Mouse (Mus musculus) urinary bladder, adult 2 months (tissue): ENCODE measurements around the gene Shisa8. TPM values are rescaled to one million over a fixed set of nuclear protein-coding genes. Genes with fewer than 3 reads are reported as not detected.

ENCODE experiments used
- DNase-seq: peaks from one replicate; pipeline ENCODE4 v3.0.0; 2022; ENCODE audit warnings: low spot score
- polyA plus RNA-seq: library from polyadenylated mRNA; depleted of rRNA; stranded (reverse); fragments of >200 nt; gene quantifications from 2 replicates; pipeline ENCODE4 v1.2.3, GENCODE M21; 2012

Gene Shisa8
- polyA plus RNA-seq, 1 experiment, result 0.10 TPM

DNA sequence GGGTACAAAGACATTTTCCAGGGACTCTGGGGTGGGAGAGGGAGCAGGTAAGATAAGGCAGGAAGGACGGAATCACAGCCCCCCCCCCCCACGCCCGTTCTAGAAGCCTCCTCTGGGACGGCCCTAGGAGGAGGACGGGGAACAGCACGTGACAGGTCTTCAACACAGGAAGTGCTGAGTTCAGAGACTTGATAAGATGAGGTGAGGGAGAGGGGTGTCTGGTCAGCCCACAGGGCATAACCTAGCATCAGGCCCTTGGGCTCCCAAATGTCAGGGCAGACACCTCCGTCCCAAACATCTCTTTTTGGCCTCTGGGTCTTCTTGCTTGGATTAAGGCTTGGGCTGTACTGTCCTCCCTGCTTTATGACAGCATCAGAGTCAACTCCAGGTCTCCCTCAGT, 10.6 kb upstream of the Shisa8 start:
- no peak for DNase-seq

DNA sequence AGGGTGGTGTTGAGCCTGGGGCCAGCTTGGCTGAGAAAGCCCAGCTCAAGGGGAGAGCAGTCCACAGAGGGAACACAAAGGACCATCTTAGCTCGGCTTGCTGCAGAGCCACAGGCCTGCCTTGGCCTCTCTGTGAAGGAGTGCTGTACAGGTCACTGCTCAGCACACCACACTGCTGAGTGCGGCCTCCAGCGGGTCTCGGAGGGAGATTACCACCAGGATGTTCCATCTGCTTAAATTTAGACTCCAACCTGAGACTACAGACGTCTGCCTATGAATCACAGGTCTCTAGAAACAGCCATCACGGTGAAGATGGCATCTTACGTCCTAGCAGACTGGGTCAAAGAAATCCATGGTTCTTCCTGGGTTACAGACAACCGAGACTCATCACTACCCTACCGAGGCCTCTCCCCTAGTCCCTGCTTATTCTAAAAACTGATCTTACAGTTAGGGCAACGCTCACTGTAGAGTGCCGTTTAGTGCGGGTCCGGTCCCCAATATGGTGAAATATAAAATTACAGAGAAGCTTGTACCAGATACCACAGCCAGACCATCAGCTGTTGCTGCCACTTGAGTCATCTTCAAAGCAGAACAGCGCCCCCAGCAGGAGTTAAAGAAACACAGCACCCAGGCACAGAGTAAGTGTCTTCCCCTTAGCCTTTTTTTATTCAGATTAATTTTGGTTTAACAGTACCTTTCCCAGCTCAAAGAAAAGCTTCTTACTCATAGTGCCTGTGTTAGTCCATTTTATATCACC, 8.7 kb upstream of the Shisa8 start:
- DNase-seq, result no peak

DNA sequence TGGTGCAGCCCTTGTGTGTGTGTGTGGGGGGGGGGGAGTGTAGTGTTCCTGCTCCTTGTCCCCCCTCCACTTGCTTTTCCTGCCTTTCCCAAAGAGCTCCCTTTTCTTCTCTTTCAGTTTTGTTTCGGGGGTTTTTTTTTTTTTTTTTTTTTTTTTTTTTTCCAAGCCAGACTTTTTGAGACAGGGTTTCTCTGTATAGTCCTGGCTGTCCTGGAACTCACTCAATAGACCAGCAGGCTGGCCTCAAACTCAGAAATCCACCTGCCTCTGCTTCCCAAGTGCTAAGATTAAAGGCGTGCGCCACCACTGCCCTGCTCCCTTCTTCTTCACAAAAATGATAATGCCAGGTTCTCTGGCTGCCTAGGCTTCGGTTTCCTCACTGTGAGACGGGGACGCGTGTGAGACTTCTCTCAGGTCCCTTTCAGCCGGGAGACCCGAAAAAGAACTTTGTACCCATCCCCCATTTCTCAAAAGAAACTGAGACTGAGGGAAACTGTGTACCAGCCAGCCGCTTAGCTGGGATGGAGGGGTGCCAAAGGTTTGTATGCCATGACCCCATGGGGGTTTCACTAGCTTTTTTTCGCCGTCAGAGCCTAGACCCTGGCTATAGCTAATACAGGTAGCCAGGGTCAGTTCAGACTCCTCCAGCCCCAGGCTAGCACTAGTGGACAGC, 7.5 kb upstream of the Shisa8 start:
- no peak for DNase-seq

DNA sequence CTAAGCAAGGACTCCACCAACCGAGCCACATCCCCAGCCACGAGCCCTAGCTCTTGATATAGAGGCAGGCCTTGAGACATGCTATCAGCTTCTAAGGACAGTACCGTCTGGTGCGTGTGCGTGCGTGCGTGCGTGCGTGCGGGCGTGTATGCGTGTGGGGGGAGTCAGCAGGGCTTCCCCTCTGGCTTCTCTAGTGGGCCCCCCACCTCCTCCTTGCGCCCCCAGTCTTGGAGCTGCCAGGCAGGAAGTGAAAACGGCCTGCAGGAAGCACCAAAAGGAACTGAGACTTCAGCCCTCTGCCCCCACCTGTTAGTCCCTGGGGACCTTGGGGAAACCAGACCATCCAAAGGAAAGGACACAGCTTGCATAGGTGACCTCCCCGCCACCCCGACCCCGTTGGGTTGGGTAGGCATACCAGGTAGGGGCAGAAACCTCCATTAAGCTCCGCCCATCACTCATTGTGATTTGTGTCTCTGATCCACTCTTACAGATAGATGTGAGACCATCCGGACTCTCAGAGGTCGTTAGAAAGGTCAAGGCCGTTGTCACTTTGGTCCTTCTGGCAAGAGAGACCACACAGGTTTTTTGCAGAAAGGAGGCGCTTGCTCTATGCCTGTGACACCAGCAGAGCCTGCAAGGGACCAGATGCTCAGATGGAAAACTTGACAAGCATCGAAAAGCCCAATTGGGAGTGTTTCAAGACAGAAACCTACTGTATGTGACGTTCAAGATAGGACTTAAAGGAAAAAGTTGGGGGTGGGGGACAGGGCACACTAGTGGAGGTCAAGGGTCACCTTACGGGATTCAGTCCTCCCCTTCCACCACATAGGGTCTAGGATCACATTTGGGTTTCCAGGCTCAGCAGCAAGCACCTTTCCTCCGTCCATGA, 6.4 kb upstream of the Shisa8 start:
- DNase-seq, result no peak

DNA sequence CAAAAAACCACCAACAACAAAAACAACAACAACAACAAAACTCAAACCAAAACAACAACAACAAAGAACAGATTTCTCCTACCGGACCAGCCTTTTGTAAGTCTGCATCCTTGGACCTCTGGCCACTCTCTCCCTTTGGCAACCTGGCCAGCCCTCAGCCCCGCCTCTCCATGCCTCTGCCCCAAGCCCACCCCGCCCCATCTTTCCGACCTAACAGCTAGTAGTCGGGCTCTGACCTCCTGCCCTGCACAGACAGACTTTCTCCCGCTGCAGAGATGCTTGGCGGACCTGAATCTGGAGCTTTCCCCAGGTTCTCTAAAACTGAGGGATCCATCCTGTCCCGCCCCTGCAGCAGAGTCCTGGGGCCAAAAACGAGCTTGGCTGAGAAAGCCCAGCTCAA, 5.4 kb upstream of the Shisa8 start:
- DNase-seq, result no peak

DNA sequence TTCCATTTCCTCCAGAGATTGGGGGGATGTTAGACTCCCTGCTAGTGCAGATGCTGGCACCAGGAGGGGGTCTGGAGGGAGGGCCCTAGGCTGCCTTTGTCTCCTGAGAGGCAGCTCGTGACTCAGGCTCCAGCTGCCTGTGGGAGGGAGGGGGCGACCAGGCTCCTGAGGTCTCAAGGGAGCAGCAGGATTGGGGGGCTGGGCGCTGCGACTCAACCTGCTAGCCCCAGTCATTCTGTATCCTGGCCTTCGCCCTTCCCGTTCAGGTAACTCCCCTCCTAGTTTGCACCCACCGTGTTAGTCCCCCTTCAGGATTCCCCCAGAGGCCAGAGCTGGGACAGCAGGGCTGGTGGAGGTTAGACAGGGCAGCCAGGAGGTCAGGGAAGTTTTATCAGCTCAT, 4.4 kb upstream of the Shisa8 start:
- DNase-seq, result no peak

DNA sequence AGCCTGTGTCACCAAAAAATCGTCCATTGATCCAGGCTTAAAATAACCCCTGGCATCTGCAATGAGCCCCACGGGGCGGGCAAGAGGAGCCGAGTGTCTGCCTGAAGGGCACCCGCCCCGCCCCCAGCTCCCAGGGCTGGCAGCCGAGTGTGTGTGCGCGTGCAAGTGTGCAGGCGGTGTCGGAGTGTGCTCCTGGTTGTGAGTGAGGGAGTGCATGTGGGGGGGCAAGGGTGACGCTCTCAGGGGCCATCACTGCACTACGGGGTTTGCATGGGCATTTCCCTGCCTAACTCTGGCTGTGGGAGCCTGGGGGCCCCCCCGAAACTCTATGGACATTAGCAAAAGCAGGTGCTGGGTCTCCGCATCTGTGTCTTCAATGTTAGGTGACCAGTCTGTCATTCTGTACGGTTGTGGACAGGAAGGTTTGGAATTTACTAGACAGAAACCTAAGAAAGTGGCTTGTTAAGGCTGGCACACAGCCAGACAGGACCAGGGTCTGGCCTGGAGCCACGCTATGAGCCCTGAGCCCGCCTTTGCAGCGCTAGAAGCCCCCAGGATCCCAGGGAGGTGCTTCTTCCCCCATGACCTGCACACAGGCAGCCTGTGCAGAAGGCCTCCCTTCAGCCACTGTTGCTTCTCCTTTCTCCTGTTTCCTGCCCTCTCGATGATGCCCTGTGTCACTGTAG, 3.7 kb upstream of the Shisa8 start:
- no peak for DNase-seq

DNA sequence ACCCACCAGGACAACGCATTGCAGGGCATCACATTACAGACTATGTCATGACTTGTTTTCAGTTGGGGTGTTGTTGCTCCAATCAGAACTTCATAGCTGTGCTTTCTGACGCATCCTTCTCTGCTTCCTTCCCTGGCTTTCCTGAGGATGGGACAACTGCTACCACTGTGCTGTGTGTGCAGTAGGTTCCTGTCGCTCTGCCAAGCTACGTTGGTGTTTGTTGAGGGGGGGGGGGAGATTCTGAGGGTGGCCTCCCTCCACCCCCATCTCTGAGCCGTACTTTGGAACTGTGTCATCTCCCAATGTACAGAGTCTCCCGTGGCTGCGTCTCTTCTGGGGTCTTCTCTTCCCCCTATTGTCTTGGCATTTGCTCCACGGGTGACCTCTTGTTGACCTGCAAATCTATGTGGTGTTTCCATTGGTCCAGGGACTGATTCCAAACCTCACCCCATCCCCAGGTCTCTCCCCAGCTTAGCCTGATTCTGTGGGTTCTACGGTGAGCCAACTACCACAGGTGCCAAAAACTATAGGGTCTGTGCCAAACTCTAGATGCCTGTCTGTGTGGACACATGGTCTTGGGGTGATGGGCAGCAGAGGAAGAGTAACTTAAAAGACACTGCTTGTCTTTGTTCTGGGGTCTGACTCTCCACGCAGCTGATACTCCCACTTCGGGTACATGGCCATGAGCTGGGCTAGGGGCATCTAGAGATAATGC, 2.9 kb upstream of the Shisa8 start:
- no peak for DNase-seq

DNA sequence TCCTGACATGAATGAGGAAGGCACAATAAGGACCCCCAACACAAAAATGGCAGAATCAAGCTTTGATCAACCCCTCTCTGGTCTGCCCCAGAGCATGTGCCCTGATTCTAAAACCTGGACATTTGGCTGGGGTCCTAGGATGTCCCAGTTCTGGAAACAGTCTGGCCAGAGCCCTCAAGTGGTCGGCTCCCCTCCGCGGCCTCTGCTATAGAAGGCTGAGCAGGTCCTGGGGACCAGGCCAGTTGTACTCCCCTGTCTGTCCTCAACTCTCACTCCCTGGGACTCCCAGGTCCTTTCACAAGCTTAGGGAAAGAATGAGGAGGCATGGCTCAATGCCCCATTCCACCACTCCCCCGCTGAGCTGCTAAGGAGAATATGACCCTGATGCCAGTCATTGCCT, 607 bp upstream of the Shisa8 start:
- no peak for DNase-seq

DNA sequence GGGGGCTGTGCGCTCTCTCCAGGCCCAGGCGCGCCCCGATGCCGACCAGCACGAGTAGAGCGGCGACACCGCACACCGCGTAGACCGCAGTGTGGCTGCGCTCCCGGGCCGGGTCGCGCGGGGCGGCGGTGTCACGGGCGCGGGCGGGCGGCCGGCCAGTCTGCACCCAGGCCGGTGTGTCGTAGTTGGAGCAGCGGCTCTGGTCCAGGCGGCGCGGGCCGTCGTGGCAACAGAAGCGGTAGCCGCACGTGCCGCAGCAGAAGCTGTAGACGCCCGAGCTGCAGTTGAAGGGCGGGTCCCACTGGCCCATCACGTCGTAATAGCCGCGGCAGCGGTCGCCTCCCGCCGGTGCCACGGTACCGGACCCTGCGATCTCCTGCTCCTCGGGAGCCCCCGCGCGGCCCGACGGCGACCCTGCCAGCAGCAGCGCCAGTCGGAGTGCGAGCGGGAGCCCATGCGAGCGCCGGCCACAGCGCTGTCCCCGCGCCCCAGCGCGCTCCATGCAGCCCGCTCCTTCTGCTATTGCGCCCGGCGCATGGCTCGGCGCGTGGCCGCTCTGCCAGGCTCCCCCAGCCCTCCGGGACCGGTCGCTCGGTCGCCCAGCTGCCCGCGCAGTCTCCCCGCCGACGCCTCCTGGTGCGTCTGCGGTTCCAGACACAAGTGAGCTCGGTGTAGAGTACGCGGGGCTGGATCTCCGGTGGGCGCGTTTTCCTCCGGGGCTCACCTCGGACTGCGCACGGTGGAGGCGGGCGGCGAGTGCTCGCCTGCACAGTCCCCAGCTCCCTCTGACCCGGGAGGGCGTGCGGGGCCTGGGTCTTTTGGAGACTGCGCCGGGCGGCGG, 484 bp downstream of the Shisa8 start:
- DNase-seq, result no peak

DNA sequence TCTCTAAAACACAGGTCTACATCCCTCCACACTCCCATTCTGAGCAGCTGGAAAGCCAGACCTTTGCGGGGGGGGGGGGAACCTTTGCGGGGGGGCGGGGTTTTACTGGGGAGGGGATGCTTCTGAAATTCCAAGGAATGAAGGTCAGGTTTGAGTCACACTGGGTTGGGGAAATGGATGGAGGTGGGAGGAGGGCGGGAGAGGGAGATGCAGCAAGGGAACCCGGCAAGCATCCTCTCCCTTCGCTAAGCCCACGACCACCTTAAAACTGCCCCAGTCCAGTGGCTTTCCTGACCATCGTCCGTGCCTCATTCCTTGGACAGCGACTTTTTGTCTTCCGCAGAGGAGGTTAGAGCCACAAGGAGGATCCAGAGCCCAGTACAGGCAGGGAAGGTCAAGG, 1.3 kb downstream of the Shisa8 start:
- no peak for DNase-seq

DNA sequence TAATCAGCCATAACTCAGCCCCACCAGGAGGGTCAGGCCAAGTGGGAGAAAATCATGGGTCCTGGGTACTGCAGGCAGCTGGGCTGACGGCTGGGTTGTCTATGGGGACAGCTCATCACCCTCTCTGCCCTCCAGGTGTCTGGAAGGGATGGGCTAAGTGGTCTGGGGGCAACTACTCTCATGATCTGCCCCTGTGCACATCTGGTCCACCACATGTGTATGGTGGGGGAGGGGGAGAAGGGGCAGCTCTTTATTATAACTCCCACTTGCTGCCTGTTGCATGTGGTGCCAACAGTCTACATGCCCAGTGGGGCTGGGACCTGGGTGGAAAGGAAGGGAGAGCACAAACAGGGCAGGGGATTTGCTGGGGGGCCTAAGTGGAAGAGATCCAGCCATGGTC, 1.8 kb downstream of the Shisa8 start:
- no peak for DNase-seq

DNA sequence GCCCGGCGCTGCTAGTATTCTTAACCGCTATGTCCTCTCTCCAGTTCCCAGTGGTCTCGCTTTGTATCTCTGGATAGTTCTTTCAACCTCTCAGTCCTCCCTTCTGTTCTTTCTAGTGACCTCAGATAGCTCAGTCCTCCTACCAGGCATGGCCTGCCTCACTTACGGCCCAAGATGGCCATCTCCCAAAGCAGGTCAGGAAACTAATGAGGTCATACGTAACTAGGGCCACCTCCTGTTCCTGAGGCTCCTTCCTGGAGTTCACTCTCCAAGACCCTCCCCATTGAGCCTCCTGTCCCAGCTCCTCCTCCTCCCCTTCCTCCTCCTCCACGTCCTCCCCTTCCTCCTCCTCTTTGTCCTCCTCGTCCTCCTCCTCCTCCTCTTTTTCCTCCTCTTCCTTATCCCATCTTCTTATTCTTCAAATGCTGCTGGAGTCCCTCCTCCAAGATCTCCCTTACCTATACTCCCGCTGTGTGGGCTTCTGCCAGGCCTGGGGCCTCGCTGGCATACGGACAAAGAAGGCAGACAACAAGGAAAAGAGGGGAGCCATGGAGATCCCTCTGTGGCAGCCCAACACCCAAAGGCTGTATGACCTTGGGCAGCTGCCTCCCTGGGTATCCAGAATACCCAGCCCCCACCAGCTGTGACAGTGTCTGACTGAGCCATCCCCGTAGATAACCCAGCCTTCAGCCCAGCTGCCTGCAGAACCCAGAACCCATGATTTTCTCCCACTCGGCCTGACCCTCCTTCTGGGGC, 3.1 kb downstream of the Shisa8 start:
- no peak for DNase-seq

DNA sequence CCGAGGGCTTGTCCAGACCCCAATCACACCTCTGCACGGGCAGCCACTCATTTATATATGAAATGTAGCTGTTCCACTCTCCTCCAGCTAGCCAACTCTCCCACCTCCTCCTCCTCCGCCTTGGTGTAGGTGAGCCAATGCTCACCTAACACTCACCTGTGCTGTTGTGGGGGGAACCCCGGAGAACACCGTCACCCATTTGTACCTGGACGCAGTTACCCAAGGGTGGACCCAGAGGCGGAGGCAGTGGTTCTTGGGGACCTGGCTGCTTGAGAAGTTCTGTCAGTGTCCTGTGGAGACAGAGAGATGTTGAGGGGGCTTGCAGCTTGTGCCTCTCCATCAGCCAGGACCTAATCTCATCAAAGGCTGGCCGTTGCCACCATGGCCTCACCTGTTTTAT, 4.3 kb downstream of the Shisa8 start:
- DNase-seq, result no peak

DNA sequence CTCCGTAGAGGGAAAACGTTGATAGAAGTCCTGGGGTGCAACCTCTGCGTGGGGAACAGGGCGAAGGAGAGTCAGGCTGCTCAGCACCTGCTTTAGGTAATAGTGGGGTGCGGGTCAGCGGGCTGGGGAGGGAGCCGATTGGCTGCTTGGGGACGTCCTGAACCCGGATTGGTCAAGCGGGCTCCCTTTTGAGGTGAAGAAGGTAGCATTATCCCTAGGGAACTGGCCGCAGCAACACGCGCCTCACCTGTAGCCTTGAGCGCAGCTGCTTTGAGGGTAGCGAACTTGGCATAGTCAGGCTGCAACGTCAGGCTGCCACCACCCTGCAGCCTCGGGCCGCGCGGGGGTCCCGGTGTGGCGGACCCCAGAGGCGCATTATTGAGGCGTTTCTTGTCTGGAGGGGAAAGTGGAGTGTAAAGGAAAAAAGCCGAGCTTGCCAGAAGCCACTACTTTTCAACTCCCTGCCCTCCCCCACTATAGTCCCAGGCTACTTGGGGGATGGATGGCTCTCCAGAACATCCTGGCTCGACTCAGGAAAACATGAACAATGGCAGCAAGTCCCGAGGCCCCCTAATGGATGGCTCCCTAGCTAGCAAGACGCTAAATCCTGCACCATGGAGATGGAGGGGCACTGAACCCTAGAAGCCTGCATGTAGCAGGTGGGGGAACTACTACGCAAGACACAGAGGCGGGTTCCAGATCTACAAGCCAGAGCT, 5.0 kb downstream of the Shisa8 start:
- DNase-seq, result no peak

DNA sequence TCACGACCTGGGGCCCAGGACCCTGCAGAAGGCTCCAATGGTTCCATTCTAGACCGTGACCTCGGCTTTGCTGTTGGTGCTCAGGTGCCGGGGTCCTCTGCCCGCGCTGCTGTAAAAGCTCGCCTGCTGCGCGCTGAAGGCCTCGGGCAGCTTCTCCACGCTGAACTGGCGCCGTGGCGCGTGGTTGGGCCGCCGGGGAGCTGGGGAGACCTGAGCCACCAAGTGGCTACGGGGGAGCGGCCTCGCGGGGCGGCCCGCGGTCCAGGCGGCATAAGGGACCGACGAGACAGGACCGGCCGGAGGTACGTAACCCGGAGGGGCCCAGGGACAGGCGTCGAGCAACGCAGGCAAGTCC, 5.5 kb downstream of the Shisa8 start:
- DNase-seq, result no peak

DNA sequence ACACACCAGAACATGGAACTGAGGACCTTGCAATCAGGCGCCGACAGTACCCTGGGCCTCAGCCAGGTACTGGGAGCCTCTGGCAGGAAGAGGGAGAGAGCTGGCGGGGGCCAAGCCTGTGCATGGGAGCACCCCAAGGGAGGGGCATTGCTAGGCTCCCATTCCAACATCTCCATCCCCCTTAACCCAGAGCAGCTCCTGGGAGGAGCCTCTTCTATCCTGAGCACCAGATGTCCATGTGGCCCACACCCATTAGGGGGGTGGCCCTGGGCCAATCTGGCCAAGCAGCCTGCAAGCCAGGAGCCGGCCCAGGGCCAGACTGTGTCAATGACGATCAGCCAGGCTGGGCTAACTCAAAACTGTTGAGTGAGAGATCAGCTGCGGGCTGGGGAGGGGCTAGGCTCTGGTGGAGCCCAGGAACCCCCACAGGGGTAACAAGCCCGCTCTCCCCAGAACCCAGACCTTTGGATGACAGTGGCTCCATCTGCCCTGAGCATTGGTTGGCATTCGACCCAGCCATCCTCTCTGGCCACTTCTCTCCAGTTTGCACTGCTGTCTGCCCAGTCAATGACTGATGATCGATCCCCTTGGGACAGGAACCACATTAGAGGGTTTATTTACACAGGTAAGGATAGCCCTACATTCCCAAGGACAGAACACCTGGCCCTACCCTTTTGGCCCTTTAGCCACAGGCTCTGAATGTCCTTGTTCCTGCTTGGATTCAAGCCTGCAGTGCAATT, 6.1 kb downstream of the Shisa8 start:
- no peak for DNase-seq

DNA sequence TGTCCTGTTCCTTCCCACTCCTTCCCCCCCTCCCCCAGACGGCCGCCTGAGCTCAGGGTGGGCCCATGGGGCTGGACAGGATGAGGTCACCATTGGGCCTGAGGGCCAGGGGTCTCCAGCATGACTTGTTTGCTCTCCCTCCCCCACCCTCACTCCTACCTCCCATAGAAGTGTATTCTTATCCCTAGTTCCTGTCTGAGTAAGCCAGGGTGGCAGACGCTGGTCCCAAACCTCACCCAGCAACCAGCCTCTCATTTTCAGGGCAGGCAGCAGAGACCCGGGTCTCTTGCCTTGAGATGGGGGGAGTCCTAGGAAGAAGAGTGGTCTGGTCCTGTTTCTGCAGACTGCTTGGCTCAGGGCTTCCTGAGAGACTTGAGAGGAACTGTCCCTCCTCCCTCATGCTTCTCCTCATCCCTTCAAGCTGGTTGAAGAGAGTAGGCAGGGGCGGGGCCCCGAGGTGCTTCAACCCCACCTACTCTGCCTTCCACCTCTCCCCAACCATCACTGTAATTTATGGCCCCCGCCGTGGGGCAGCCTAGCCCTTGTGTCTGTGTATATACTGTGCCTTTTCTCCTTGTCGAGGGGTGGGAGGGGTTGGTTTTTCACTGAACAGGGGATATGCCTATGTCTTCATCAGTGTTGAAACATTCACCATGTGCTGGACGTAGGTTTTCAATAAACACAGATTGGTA, 7.8 kb downstream of the Shisa8 start:
- DNase-seq, result no peak
